Mouse (Mus musculus): ENCODE data around the gene Cgnl1.
A peak's percentile ranks its signal among the peaks of the same experiment; 100 is the strongest.
"Not testable (repeated sequence)": the region's sequence is repeated elsewhere in the genome, so short reads cannot be mapped to it uniquely, and the experiment has no call there.

Gene Cgnl1

GRCm38 (mm10) chr9:71666432-71666831 lies 105.0 kb downstream of the Cgnl1 start:
- no peak for DNase-seq

DNA sequence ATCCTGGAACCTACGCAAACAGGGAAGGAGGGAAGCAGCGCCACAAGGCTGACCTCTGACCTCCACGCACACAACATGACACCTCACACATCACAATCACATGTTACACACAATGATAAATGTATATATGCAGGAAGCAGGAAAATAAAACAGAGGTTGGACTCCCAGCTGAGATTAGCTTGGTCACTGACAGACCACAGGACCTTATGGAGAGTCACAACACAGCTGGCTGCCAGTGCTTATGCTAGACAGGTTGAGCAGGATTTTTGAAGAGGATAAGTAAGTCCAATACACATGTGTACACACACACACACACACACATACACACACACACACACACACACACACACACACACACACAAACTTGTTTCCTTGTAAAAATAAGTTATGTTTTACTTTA lies 105.9 kb downstream of the Cgnl1 start:
- no peak for DNase-seq

DNA sequence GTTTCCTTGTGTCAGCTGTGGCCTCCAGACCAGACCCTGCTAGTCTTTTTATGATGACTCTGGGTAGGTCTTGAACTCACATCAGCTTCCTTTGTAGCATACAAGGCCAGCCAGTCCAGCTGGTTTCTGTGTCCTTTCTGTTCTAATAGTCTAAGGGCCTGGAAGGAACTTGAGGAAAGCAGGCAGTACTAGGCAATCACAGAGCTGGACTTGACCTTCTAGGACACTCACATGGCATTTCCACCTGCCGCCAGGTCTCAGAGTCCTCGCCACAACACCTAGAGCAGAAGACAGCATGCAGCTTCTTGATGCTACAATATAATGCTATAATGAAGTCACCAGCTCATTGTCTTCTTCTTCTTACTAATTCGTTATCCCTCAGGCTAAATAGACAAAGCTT lies 106.5 kb downstream of the Cgnl1 start:
- no peak for DNase-seq

DNA sequence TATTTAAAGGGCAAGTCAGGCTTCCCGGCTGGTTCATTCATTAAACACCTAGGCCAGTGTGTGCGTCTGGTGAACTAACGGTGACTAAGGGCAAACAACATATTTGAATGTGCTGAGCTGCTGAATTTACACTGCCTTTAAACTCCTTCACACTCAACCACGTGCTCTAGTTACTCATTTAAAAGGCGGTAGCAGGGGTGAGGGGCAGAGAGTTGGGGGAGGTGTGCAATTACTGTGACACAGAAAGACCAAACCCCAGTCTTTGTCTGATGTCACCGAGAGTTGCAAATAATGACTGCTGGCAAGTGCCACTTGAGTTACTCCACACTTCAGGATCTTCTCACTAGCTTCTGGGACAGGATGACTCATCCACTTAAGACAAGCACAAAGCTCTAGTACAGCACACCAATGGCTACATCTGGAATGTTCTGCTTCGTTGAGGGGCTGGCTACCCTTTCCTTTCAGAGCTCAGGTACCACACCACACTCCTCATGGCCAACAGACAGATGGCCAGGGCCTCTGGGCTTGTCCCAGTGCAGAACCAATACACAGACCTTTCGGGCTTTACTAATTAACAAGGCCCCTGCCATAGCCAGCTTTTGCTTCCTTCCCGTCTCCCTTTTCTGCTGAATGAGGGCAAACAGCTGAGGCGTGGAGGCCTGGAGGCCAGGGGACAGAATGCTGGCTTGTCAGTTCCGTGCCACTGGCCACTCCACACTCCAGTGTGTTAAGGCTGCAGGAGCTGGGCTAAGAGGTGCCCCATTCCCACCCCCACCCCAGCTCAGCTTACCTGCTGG lies 107.8 kb downstream of the Cgnl1 start:
- no peak for DNase-seq

DNA sequence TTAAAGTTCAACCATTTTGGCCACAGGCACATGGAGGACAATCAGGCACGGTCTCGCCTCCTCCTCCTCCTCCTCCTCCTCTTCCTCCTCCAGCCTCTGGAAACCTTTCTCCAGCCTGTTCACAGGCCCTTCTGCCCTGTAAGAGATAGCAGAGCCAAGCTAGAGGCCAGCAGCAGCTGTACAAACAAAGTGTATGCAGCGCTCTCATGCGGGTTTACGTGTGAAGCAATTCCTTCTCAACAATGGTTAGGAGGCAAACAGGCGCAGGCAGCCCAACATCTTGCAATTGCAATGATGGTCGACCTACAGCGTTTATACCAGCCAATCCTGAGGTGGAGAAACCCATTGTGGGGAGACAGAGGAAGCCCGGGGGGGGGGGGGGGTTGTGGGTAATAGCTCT lies 110.9 kb downstream of the Cgnl1 start:
- DNase-seq = no peak

- DNase-seq = no peak
Observed at GRCm38 (mm10) chr9:71659681-71660080, 111.7 kb downstream of the Cgnl1 start.

DNA sequence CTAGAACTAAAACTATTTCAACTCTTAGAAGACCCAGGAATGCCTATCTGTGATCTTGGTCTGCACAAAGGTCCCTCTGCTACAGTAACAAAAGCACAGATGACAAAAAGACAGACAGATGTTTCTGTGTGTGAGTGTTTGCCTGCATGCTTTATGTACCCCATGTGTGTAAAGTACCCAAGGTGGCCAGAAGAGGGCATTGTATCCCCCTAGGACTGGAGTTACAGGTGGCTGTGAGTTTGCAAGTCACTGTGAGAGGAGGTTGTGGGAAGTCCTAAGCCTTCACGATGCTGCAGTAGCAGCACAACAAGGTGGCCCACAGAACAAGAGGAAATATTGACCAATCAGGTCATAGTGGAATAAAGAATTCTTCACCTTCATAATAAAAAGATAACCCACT lies 114.2 kb downstream of the Cgnl1 start:
- no peak for DNase-seq

GRCm38 (mm10) chr9:71654861-71655260 lies 116.5 kb downstream of the Cgnl1 start:
- DNase-seq = no peak

GRCm38 (mm10) chr9:71646115-71646514 lies 125.3 kb downstream of the Cgnl1 start:
- DNase-seq = peak; percentile 61

GRCm38 (mm10) chr9:71643611-71644010 lies 127.8 kb downstream of the Cgnl1 start:
- no peak for DNase-seq

DNA sequence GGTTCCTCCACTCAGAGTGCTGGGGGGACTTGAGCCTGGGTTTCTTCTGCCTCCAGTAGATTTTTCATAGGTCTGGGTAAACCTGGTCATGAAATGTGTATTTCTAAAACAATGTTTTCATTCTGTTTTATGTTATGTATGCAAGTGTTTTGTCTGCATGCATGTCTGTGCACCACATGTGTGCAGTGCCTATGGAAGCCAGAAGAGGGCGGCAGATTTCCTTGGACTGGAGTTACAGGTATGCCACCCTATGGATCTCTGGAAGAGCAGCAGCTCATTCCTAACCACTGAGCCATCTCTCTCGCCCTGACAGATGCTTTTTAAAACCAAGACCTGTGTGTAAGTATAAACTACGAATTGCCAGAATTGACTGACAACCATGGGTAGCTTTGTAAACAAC lies 129.1 kb downstream of the Cgnl1 start:
- no peak for DNase-seq

DNA sequence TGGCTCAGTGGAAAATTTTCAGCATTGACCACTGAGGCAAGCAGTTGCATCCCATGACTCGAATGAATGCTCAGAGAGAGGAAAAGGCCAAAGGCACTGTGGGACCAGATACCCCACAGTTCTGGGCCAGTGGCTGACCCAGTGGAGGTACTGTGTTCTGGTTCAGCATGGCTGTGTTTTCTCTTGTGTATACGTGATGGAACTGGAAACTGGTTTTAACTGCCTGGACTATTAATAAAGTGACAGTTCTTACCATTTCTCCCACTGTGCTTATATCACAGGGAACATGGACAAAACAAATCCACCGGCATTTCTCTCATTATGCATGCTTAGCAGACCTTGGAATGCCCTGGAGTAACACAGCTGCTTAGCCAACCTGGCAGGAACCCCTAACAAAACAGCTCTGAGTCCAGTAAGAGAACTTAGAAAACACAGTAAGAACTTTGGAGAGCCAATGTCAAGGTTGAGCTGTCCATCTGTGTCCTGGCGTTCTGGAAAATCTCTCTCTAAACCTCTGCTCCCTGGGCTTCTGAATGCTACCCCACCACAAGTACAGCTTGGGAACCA lies 131.0 kb downstream of the Cgnl1 start:
- DNase-seq = no peak

- DNase-seq = no peak
Observed at GRCm38 (mm10) chr9:71638198-71638597, 133.2 kb downstream of the Cgnl1 start.

- DNase-seq = no peak
Observed at GRCm38 (mm10) chr9:71636854-71637253, 134.5 kb downstream of the Cgnl1 start.

GRCm38 (mm10) chr9:71635627-71636026 lies 135.8 kb downstream of the Cgnl1 start:
- no peak for DNase-seq

DNA sequence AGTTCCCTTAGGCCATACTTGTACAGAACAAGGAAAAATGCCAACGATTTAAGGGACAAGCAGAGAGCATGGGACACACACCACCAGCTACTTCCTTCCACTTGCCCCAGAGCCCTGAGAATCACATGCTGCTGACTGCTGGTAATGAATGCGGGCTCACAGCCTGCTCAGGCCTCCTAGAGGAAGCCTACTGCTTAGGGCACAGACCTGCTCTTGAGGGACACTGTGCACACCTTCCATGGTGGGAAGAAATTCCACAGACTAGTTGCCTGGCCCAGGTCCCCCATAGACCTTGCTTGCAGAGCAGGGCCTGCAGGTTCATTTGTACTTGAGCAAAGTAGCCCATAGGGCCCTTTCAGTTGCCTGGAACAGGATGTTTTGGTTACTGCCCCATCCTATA lies 136.5 kb downstream of the Cgnl1 start:
- DNase-seq = no peak

- no peak for DNase-seq
Observed at GRCm38 (mm10) chr9:71628921-71629320, 142.5 kb downstream of the Cgnl1 start.

DNA sequence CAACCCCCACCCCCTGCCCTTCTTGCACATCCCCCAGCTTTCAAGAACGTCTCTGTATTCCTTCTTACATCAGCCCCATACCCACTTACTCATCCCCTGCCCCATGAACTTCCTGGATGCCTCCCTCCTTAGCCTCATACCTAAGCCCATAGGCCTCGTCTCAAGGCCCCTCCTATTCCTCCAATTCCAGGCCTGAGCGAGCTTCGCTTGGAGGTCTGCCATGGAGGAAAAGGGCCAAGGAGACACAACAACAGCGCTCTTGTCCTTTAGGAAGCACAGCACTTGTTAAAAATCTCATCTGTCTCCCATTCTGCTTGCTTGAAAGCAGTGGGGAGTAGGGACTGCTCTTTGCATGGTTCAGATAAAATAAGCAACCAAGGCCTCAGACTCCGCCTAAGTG lies 143.1 kb downstream of the Cgnl1 start:
- DNase-seq = no peak

DNA sequence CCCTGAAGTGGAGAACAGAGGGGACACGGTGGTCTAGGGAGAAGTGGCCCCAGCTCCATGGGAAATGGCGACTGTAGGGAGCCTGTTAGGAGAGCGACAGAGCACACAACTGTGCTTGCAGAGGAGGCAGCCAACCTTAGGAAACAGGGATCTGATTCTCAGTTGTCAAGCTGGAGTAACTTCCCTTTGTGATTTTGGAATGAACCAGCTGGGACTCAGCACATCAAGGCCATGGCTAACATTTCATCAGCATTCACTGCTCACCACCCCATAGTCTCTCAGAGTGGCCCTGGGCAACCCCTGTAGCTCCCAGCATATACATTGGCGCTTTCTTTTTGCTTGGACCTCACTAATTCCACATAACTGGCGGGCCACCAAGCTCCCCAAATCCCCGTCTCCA lies 145.4 kb downstream of the Cgnl1 start:
- DNase-seq = no peak

- peak; percentile 7 for DNase-seq
Observed at GRCm38 (mm10) chr9:71624793-71625495, 146.5 kb downstream of the Cgnl1 start.

DNA sequence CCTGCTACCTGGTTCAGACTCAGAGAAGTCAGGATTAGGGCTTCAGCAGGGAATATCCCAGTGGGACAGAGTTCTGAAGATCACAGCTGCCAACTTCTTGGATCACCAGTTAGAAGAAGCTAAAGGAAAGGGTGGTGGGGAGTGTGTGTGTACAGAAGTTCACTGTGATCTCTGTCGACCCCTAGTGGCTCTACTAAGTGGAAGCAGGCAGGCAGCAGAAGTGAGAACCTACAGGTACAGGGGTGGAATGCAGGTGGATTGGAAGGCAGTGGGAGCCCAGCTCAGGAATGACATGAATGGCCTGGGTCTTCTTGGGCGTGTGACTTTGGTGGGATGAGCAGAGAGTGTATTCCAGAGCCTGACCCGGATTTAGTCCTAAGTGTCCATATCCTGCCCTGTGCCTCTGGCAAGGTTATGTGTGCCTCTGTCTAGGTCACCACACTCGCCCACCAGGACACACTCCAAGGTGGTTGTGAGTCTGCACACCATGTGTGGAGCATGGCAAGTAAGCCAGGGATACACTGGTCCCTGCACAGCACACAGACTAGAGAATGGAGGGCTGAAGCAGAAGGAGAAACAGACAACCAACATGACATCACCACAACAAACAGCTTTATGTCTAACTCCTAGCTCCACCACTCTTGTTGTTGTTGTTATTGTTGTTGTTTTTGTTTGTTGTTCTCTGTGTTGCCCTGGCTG lies 147.4 kb downstream of the Cgnl1 start:
- DNase-seq = no peak

GRCm38 (mm10) chr9:71622593-71622992 lies 148.8 kb downstream of the Cgnl1 start:
- DNase-seq = no peak

DNA sequence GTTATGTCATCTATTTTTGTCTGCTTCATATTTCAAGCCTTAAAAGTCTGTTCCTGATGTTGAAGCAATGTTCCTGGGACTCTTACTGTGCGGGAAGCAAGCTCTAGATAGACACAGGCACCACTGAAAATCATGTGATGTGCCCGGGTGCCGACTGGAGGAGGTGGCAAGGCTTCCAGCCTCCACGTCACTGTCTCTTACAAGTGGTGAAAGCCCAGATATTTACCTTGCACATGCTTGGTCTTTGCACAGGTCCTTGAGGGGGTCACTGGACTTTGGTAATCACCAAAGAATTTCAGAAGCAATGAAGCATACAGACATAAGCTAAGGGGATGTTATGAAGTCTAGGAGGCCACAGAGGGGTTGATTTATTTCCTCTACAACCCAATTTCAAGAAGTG lies 149.4 kb downstream of the Cgnl1 start:
- no peak for DNase-seq

- DNase-seq = not testable (repeated sequence)
Observed at GRCm38 (mm10) chr9:71620116-71620515, 151.3 kb downstream of the Cgnl1 start.
